10 mouse cellular contexts compared by ENCODE assay signal in the genomic region with DNA sequence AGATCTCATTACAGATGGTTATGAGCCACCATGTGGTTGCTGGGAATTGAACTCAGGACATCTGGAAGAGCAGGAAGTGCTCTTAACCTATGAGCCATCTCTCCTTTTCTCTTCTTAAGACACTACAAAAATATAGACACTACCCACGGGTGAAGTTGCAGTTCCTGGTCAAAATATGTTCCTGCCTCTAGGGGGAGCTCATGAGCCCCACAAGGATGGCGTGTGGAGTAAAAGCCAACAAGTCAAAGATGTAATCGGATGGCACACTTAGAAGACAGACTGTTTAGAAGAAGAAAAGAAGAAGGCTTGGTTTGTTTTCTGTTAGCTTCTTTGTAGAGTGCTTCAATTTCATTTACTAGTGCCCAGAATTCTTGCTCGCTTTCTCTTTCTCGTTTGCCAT.
A peak's percentile ranks its signal among the peaks of the same experiment; 100 is the strongest.
DNase-seq lines count a peak whose midpoint lies in the region; ATAC-seq and TF ChIP-seq lines count a peak whose summit lies in the region.
"Had no signal": no experiment of that assay in that cellular context is flagged by ENCODE, and none has a peak within 500 bp of the region (broad histone marks: within the 10 kb centered on the region; RNA-seq: fewer than 3 reads in every experiment).

No protein-coding gene starts in this region.

- peak; percentile 65 for DNase-seq in forebrain, embryonic 11.5 days (ENCODE audit: low spot score)
- peak; percentile 90 for DNase-seq in midbrain, embryonic 11.5 days (ENCODE audit: low spot score, missing footprints)
- DNase-seq in cerebellum, adult 2 months, result peak; percentile 35 to 53
- no peak for DNase-seq in liver, embryonic 14.5 days (ENCODE audit: low read depth in 3 of 3, low spot score in 3 of 3)
- DNase-seq in telencephalon, adult 2 months (ENCODE audit: low read depth, low spot score), result peak; percentile 13

- H3K9ac ChIP-seq in forebrain, embryonic 11.5 days (ENCODE audit: low read length), result no peak overlapping the region
- no peak overlapping the region for H3K9ac ChIP-seq in forebrain, embryonic 12.5 days
- H3K9ac ChIP-seq in midbrain, embryonic 11.5 days (ENCODE audit: low read length), result no peak overlapping the region
- H3K9ac ChIP-seq in midbrain, embryonic 16.5 days (ENCODE audit: low read depth, low read length), result no peak overlapping the region
- no peak overlapping the region for H3K9ac ChIP-seq in liver, embryonic 14.5 days (replicated peaks)
- H3K9ac ChIP-seq: heart, embryonic 13.5 days; midbrain, embryonic 12.5 days had no signal

- no peak for TF ChIP-seq EP300 in liver, embryonic 14.5 days (IDR thresholded peaks at IDR 0.05; ENCODE audit: low read depth)

- peak; percentile 77 for TF ChIP-seq CTCF in cerebellum, adult 2 months (IDR thresholded peaks at IDR 0.05; ENCODE audit: borderline replicate concordance, insufficient read depth, low read depth, low read length)
- peak; percentile 63 for TF ChIP-seq CTCF in liver, embryonic 14.5 days (IDR thresholded peaks at IDR 0.05; ENCODE audit: low read depth)

- H3K4me3 ChIP-seq in forebrain, embryonic 11.5 days (ENCODE audit: low read depth, low read length), result no peak overlapping the region
- no peak overlapping the region for H3K4me3 ChIP-seq in forebrain, embryonic 12.5 days (replicated peaks)
- no peak overlapping the region for H3K4me3 ChIP-seq in midbrain, embryonic 11.5 days (ENCODE audit: low read depth, low read length)
- H3K4me3 ChIP-seq in midbrain, embryonic 16.5 days (ENCODE audit: low read depth, low read length), result no peak overlapping the region
- no peak overlapping the region for H3K4me3 ChIP-seq in cerebellum, adult 2 months (replicated peaks; ENCODE audit: insufficient read depth, low read depth, low read length)
- no peak overlapping the region for H3K4me3 ChIP-seq in liver, embryonic 14.5 days (ENCODE audit: insufficient read depth in 1 of 2, low read depth in 2 of 2, low read length in 2 of 2)
- H3K4me3 ChIP-seq: heart, embryonic 13.5 days; midbrain, embryonic 12.5 days had no signal

- no peak overlapping the region for H3K27ac ChIP-seq in forebrain, embryonic 11.5 days (ENCODE audit: low read depth, low read length)
- no peak overlapping the region for H3K27ac ChIP-seq in forebrain, embryonic 12.5 days
- no peak overlapping the region for H3K27ac ChIP-seq in midbrain, embryonic 11.5 days (ENCODE audit: low read depth, low read length)
- H3K27ac ChIP-seq in midbrain, embryonic 16.5 days (ENCODE audit: low read length), result no peak overlapping the region
- no peak overlapping the region for H3K27ac ChIP-seq in cerebellum, adult 2 months (ENCODE audit: insufficient read depth, low read length)
- no peak overlapping the region for H3K27ac ChIP-seq in liver, embryonic 14.5 days
- H3K27ac ChIP-seq: heart, embryonic 13.5 days; midbrain, embryonic 12.5 days had no signal

- H3K9me3 ChIP-seq in forebrain, embryonic 11.5 days (ENCODE audit: control insufficient read depth, low read length), result no peaks in the 10 kb centered on the region
- H3K9me3 ChIP-seq in forebrain, embryonic 12.5 days, result no peaks in the 10 kb centered on the region
- H3K9me3 ChIP-seq in midbrain, embryonic 11.5 days (ENCODE audit: control insufficient read depth, low read length), result no peaks in the 10 kb centered on the region
- no peaks in the 10 kb centered on the region for H3K9me3 ChIP-seq in midbrain, embryonic 16.5 days (replicated peaks; ENCODE audit: control insufficient read depth, low read length, poor library complexity, severe bottlenecking)
- H3K9me3 ChIP-seq in liver, embryonic 14.5 days (ENCODE audit: control insufficient read depth, low read length), result no peaks in the 10 kb centered on the region
- H3K9me3 ChIP-seq: heart, embryonic 13.5 days; midbrain, embryonic 12.5 days had no signal

- H3K4me2 ChIP-seq in forebrain, embryonic 11.5 days (ENCODE audit: low read depth, low read length, severe bottlenecking), result no peak overlapping the region
- no peak overlapping the region for H3K4me2 ChIP-seq in forebrain, embryonic 12.5 days
- H3K4me2 ChIP-seq in midbrain, embryonic 11.5 days, result no peak overlapping the region
- H3K4me2 ChIP-seq in midbrain, embryonic 16.5 days (ENCODE audit: low read length), result no peak overlapping the region
- H3K4me2 ChIP-seq in liver, embryonic 14.5 days (ENCODE audit: low read depth), result no peak overlapping the region
- H3K4me2 ChIP-seq: heart, embryonic 13.5 days; midbrain, embryonic 12.5 days had no signal

- H3K27me3 ChIP-seq in forebrain, embryonic 11.5 days (ENCODE audit: control insufficient read depth, insufficient read depth, low read length), result no peaks in the 10 kb centered on the region
- H3K27me3 ChIP-seq in forebrain, embryonic 12.5 days, result no peaks in the 10 kb centered on the region
- H3K27me3 ChIP-seq in midbrain, embryonic 11.5 days (ENCODE audit: control insufficient read depth, insufficient read depth, low read length), result no peaks in the 10 kb centered on the region
- H3K27me3 ChIP-seq in midbrain, embryonic 16.5 days (ENCODE audit: control insufficient read depth, insufficient read depth, low read depth, low read length), result no peaks in the 10 kb centered on the region
- no peaks in the 10 kb centered on the region for H3K27me3 ChIP-seq in cerebellum, adult 2 months (ENCODE audit: control insufficient read depth, insufficient read depth, low read length)
- no peaks in the 10 kb centered on the region for H3K27me3 ChIP-seq in liver, embryonic 14.5 days (ENCODE audit: control insufficient read depth, insufficient read depth, low read length)
- H3K27me3 ChIP-seq: heart, embryonic 13.5 days; midbrain, embryonic 12.5 days had no signal

- no peak for ATAC-seq in forebrain, embryonic 11.5 days (replicated peaks; ENCODE audit: low FRiP score)
- ATAC-seq in forebrain, embryonic 12.5 days (ENCODE audit: low FRiP score), result no peak
- ATAC-seq in midbrain, embryonic 11.5 days (ENCODE audit: low FRiP score), result peak; percentile 73; the same call in 1 of the 2 replicates
- ATAC-seq in midbrain, embryonic 16.5 days, result no peak
- peak; percentile 73 to 77; a peak in 2 of 4 replicates for ATAC-seq in hematopoietic stem cell, adult 5-6 weeks (replicated peaks in 1 of 2; ENCODE audit: insufficient read depth in 1 of 2, low FRiP score in 2 of 2, low TSS enrichment in 1 of 2, low read depth in 1 of 2, poor library complexity in 2 of 2, severe bottlenecking in 2 of 2)
- no peak for ATAC-seq in liver, embryonic 14.5 days (ENCODE audit: insufficient read depth)

- 42% methylated on average over 5 of the region's 5 CpGs for WGBS in forebrain, embryonic 11.5 days
- WGBS in forebrain, embryonic 12.5 days, result 39% methylated on average over 5 of the region's 5 CpGs
- WGBS in midbrain, embryonic 11.5 days, result 46% methylated on average over 5 of the region's 5 CpGs
- WGBS in midbrain, embryonic 16.5 days, result 42% methylated on average over 5 of the region's 5 CpGs
- WGBS in cerebellum, adult 2 months, result 35% methylated on average over 5 of the region's 5 CpGs
- 27% methylated on average over 5 of the region's 5 CpGs for WGBS in liver, embryonic 14.5 days (ENCODE audit: insufficient replicate concordance)

- no peaks in the 10 kb centered on the region for H3K36me3 ChIP-seq in forebrain, embryonic 11.5 days (ENCODE audit: control insufficient read depth, insufficient read depth, low read length)
- H3K36me3 ChIP-seq in forebrain, embryonic 12.5 days (replicated peaks), result no peaks in the 10 kb centered on the region
- no peaks in the 10 kb centered on the region for H3K36me3 ChIP-seq in midbrain, embryonic 11.5 days (ENCODE audit: control insufficient read depth, insufficient read depth, low read length)
- H3K36me3 ChIP-seq in midbrain, embryonic 16.5 days (ENCODE audit: control insufficient read depth, insufficient read depth, low read length), result no peaks in the 10 kb centered on the region
- H3K36me3 ChIP-seq in liver, embryonic 14.5 days (replicated peaks; ENCODE audit: control insufficient read depth, insufficient read depth, low read depth), result no peaks in the 10 kb centered on the region
- H3K36me3 ChIP-seq: heart, embryonic 13.5 days; midbrain, embryonic 12.5 days had no signal

- H3K4me1 ChIP-seq in forebrain, embryonic 11.5 days (replicated peaks; ENCODE audit: control insufficient read depth, insufficient read depth, low read length), result no peaks in the 10 kb centered on the region
- no peaks in the 10 kb centered on the region for H3K4me1 ChIP-seq in forebrain, embryonic 12.5 days
- no peaks in the 10 kb centered on the region for H3K4me1 ChIP-seq in midbrain, embryonic 11.5 days (ENCODE audit: control insufficient read depth, insufficient read depth, low read length)
- H3K4me1 ChIP-seq in midbrain, embryonic 16.5 days (ENCODE audit: control insufficient read depth, insufficient read depth, low read length), result no peaks in the 10 kb centered on the region
- no peaks in the 10 kb centered on the region for H3K4me1 ChIP-seq in cerebellum, adult 2 months (ENCODE audit: control insufficient read depth, insufficient read depth, low read length)
- H3K4me1 ChIP-seq in liver, embryonic 14.5 days (replicated peaks; ENCODE audit: control insufficient read depth in 2 of 2, insufficient read depth in 2 of 2, low read length in 1 of 2), result no peaks in the 10 kb centered on the region
- H3K4me1 ChIP-seq: heart, embryonic 13.5 days; midbrain, embryonic 12.5 days had no signal

- TF ChIP-seq POLR2A in cerebellum, adult 2 months (IDR thresholded peaks at IDR 0.05; ENCODE audit: borderline replicate concordance, insufficient read depth, low read length), result no peak

Comparison
In these comparisons a context has a peak if more than half of its experiments do, and no peak if none do; other contexts are left out.
1. ATAC-seq: peak in midbrain, embryonic 11.5 days (single experiment) and hematopoietic stem cell, adult 5-6 weeks (2 of 2); none in forebrain, embryonic 11.5 days (single experiment), forebrain, embryonic 12.5 days (single experiment), midbrain, embryonic 16.5 days (single experiment) and liver, embryonic 14.5 days (single experiment).
2. DNase-seq: peak in forebrain, embryonic 11.5 days (single experiment), midbrain, embryonic 11.5 days (single experiment), cerebellum, adult 2 months (2 of 2) and telencephalon, adult 2 months (single experiment); none in liver, embryonic 14.5 days (0 of 3).